Mouse (Mus musculus) megakaryocyte-erythroid progenitor cell, adult 5 weeks (primary cell): Measurements from ENCODE around the gene Depdc7. TPM values are rescaled to one million over a fixed set of nuclear protein-coding genes. Genes with fewer than 3 reads are reported as not detected.

Experiments
- polyA plus RNA-seq: library from polyadenylated mRNA; stranded (reverse); fragments of >175 nt; gene quantifications from 2 replicates; pipeline ENCODE4 v1.2.3, GENCODE M21; 2012

The Depdc7 gene
- polyA plus RNA-seq: 0.56 and 2.4 TPM in 2 replicates

DNA sequence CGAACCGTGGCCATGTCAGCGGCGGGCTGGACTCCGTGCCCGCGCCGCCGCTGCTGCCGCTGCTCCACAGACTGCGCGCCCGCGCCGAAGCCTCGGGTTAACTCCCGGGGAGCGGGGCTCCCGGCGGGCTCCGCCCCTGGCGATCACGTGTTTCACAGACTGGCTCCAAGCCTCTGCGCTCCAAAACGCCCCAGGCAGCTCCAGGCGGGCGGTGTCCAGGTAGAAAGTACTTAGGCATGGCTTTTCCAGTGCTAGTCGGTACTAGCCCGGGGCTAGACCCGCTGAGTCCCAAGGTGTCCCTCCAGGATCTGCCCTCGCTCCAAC is at the start of gene Depdc7:
Depdc7 (minus strand) TSS at position 138 of the 324 bp plus-strand sequence.

GRCm38 (mm10) chr2:104716279-104716678 is 26.4 kb downstream of the Depdc7 start, which contains the start of gene Pin1rt1:
TSS of gene Pin1rt1 (minus strand) at chr2:104716379.

DNA sequence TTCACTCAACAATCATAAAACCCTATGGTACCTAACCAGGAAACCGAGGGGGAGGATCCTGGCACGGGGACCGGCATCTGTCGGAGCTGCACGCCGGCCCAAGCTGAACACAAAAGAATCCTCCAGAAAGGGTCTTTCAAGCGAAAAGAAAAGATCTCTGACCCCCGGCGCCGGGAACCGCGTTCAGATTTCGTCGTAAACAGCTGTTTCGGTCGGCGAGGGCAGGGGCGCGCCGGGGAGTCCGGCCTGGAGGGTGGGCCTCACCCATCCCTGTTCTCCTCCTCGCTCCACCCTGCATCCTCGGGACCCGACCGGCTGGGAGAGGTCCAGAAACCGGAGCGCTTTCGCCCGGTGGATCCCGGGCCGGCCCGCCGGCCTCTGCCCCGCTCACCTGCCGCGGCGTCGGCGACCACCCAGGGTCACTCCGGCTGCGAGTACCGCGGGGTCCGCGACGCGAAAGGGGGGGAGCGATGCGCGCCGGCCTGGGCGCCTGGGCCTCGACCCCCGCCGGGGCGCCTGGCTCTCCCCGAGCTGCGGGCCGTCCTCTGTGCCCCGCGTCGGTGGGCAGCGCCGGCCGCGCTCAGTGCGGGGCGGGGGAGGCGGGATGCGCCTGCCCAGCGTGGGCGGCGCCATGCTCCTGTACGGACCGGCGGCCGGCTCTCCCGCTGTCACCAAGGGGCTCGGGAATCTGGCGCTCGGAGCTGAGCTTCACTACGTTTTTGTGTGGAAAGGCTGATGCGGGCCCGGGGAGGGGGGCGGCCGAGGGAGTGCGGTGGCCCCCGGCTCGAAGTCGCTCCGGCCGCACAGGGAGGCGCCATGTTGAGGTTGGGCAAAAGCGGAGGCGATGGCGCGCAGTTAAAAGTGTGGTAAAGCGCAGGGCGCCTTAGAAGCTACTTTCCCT is 30.8 kb downstream of the Depdc7 start, which contains the start of gene Tcp11l1:
Tcp11l1 (minus strand) TSS at position 585 of the 901 bp plus-strand sequence.

Other genes starting within 250 kb of the Depdc7 start
- gene Hipk3, start 248.4 kb downstream of the Depdc7 start, polyA plus RNA-seq: 8.2 and 10.7 TPM in 2 replicates
- gene Cstf3, start 152.4 kb downstream of the Depdc7 start, polyA plus RNA-seq: 4.3 and 4.7 TPM in 2 replicates
- 9.6 and 11.1 TPM in 2 replicates for gene Tcp11l1, start 30.7 kb downstream of the Depdc7 start, polyA plus RNA-seq
- gene Pin1rt1, start 26.5 kb downstream of the Depdc7 start, polyA plus RNA-seq: not detected in 2 replicates
- gene Qser1, start 73.9 kb upstream of the Depdc7 start, polyA plus RNA-seq: 2.2 and 2.6 TPM in 2 replicates
- gene Prrg4, start 107.0 kb upstream of the Depdc7 start, polyA plus RNA-seq: 1.7 and 3.2 TPM in 2 replicates
- not detected in 2 replicates for gene Ccdc73, start 124.9 kb upstream of the Depdc7 start, polyA plus RNA-seq